Mouse (Mus musculus) gastrocnemius, postnatal 10 days (tissue): ENCODE results near the gene Lsm11. TPM values are rescaled to one million over a fixed set of nuclear protein-coding genes. Genes with fewer than 3 reads are reported as not detected.

Source experiments
- DNase-seq: peaks from one replicate; pipeline ENCODE4 v3.0.0; 2021; ENCODE audit warnings: mixed read lengths
- long read RNA-seq, 2 experiments: library from polyadenylated mRNA; stranded (forward); transcript quantifications; one replicate each; pipeline ENCODE4 v2.0.0; 2021
- total RNA-seq, 2 experiments: library from RNA; stranded (reverse); gene quantifications; 2 replicates each; pipeline ENCODE4 v1.2.3; 2021

The Lsm11 gene
- total RNA-seq = 1 to 10 TPM; 3.7 to 4.1 TPM
- long read RNA-seq, experiment 1, full-length matches to known transcripts = 4 of 4 reads
- long read RNA-seq, experiment 1, partial matches to known transcripts = 0 of 4 reads
- long read RNA-seq, experiment 1, other reads (novel, unspliced or antisense) = 0 of 4 reads
- long read RNA-seq, experiment 2, full-length matches to known transcripts = 5 of 10 reads
- long read RNA-seq, experiment 2, partial matches to known transcripts = 2 of 10 reads
- long read RNA-seq, experiment 2, other reads (novel, unspliced or antisense) = 3 of 10 reads

- peak; percentile 99 for DNase-seq
Measured at GRCm38 (mm10) chr11:45944643-45945156, at the start of gene Lsm11. Gene Lsm11, minus strand, starts transcription at chr11:45944935.

- DNase-seq = no peak
Measured at GRCm38 (mm10) chr11:45992087-45992486, 47.4 kb upstream of the Lsm11 start.

GRCm38 (mm10) chr11:45991604-45992003 lies 46.9 kb upstream of the Lsm11 start:
- DNase-seq = peak; percentile 23

DNA sequence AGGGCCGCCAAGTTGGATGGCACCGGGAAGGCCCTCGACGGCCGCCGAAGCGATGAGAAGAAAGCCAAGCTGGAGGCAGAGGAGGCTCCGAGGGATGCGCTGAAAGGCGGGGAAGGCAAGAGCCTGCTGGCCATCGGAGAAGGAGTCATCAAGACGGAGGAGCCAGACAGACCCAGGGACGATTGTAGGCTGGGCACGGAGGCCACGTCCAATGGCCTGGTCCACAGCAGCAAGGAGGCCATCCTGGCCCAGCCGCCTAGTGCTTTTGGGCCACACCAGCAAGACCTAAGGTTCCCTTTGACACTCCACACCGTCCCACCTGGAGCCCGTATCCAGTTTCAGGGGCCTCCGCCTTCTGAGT lies 36.1 kb upstream of the Lsm11 start:
- no peak for DNase-seq

GRCm38 (mm10) chr11:45979946-45980892 lies 35.5 kb upstream of the Lsm11 start, which contains the start of gene Sox30:
Gene Sox30, plus strand, starts transcription at chr11:45980310.
- DNase-seq = peak; percentile 52

DNA sequence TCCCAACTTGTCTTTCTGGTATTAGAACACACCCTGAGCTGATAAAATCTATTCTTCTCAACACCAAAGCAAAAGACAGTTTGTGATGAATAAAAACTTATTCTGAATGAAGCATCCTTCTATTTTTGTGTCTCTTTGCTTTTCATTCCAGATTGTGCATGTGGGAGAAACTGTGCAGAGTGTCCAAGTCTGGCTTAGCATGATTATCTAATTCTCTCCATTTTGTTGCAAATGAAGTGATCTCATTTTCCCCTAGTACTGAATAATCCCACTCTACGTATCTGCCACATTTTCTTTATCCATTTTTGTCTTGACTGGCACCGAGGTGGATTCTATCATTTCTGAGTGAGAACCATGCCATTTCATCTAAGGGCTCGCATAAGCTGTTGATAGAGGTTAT lies 31.3 kb upstream of the Lsm11 start:
- no peak for DNase-seq

- no peak for DNase-seq
Measured at GRCm38 (mm10) chr11:45974466-45974865, 29.7 kb upstream of the Lsm11 start.

- DNase-seq = no peak
Measured at GRCm38 (mm10) chr11:45973635-45974034, 28.9 kb upstream of the Lsm11 start.

DNA sequence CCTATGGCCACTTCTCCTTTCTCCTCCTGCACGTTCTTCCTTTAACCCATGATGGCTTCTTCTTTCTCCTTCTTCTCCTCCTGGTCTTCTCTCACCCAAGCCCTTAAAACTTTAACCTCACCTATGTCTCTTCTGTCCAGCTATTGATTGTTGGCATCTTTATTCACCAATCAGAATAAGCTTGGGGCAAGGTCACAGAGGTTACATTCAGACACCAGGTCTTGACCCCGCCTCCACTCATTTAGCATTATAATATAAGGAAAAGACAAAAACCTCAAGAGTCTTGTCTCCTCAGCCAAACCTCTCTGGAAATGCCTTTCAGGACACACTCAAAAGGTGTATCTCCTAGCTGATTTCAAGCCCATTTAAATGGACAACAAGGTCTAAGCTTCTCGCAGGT lies 23.7 kb upstream of the Lsm11 start:
- no peak for DNase-seq

GRCm38 (mm10) chr11:45966896-45967295 lies 22.2 kb upstream of the Lsm11 start:
- DNase-seq = no peak

DNA sequence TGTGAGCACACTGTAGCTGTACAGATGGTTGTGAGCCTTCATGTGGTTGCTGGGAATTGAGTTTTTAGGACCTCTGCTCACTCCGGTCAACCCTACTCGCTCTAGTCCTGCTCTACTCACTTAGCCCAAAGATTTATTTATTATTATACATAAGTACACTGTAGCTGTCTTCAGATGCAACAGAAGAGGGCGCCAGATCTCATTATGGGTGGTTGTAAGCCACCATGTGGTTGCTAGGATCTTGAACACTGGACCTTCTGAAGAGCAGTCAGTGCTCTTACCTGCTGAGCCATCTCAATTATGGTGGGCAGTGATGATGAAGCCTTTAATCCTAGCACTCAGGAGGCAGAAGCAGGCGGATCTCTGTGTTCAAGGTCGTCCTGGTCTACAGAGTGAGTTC lies 15.3 kb upstream of the Lsm11 start:
- no peak for DNase-seq

GRCm38 (mm10) chr11:45959598-45959997 lies 14.9 kb upstream of the Lsm11 start:
- DNase-seq = peak; percentile 24

- peak; percentile 85 for DNase-seq
Measured at GRCm38 (mm10) chr11:45955127-45955627, 10.4 kb upstream of the Lsm11 start, which contains the start of gene Thg1l. Gene Thg1l, minus strand, starts transcription at chr11:45955494.

DNA sequence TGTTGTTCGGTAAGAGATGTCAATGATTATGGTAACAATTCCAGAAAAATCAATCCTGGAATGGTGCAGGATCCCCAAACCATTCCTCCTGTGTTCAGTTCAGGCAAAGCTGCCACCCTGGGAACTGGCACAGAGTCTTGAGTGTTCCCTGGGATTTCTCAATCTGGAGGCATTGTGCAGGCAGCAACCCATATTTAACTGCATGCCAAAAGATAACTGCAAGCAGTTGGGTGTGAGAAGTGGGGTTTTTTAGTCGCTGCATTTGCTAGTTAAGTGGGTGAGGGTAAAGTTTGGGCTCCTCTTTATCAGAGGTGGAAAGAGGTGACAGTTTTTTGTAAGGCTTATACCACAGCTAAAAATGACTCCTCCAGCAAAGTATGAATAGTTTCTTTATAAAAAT lies 2.8 kb upstream of the Lsm11 start:
- no peak for DNase-seq

DNA sequence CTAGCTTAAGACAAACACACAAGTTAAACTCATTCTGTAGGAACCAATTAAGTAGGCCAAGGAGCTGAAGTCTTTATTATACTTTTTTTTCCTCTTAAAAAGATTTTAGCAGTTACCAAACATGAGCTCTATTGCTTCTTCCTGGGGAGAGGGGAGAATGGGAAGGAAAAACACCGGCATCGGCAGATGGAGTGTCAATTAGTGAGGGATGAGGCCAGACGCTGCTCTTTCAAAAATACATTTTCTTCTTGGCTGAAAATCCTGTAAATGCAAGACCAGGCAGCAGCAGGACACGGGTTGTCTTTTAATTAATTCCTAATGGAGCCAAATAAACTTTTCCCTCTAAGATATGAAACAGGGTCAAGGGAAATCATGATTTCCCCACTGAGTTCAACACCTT lies 2.1 kb upstream of the Lsm11 start:
- DNase-seq = no peak

- peak; percentile 58 for DNase-seq
Measured at GRCm38 (mm10) chr11:45943891-45944642, 668 bp downstream of the Lsm11 start.

GRCm38 (mm10) chr11:45943108-45943705 lies 1.5 kb downstream of the Lsm11 start:
- peak; percentile 19 for DNase-seq

DNA sequence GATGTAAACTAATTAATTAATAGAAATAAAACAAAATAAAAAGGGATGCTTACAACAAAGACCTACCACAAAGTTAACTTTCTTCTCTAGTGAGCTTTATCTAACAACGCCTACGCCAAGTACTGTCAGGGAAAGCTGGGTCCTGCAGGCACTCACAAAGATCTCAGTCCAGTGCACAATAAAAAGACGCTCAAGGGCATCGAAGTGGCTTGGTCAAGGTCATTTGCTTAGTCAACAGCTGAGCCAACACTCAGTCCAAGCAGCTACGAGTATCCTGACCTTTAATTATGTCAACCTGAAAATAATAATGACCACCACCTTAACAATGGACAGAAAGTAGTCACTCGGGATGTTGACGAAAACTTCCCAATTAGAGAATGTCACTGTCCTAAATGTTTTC lies 2.5 kb downstream of the Lsm11 start:
- DNase-seq = no peak

- DNase-seq = no peak
Measured at GRCm38 (mm10) chr11:45938917-45939316, 5.8 kb downstream of the Lsm11 start.

DNA sequence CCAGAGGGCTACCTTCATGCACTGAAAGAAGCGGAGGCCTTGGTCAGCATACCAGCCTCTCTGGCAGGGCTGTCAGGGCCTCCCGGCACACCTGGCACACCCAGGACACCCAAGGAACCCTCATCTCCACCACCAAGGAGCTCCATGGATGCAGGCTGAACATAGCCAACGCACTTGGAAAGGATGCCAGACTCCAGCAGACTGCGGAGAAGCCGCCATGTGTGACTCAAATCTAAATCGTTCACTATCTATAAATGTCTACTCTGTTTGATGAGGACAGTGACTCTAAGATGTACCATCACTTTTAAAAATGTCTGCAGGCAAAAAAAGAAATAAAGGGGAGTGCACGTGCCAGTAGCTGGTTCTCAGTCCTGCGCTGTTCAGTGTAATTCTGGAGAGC lies 7.3 kb downstream of the Lsm11 start:
- DNase-seq = no peak

DNA sequence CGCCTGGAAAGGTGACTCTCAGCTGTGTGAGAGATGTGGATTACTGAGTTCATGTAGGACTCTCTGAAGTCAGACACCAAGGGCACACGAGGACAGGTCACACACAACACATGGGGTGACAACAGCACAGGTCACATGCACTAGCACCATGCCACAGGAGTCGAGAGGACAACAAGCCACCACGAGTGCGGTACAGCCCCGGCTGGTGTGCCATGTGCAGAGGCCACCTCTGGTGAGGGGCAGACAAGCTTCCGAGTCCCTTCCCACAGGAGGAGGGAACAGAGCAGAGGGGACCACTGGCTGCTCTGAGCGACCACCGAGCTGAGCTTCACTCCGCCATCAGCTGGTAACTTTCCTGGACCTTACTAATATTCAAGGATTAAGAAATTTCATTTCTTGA lies 12.0 kb downstream of the Lsm11 start:
- DNase-seq = no peak

DNA sequence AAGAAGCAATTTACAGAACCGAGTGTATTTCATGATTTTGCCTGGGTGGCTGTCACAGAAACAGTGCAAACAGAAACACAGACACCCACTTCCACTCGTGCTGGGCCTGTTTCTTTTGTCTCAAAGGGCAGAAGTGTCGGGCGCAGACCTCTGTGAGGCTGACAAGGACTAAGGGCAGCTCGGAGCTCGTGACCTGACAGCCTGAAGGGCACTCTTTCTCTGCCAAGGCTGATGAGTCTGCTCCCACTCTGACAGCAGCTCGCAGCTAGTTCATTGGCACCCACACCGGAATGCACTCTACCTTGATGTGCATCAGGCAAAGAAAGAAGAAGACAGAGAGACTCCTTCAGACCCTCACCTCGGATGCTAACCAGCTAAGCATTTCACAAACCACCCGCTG lies 15.2 kb downstream of the Lsm11 start:
- no peak for DNase-seq
